Mouse (Mus musculus) neural tube, embryonic 13.5 days (tissue): ENCODE results near the gene Dpf3. TPM values are rescaled to one million over a fixed set of nuclear protein-coding genes. Genes with fewer than 3 reads are reported as not detected.

ENCODE experiments used
- ATAC-seq: fragments of 200-750 bp; cut with Nextera tagmentation; 2 replicates; pipeline ENCODE4 v1.8.0; 2017; ENCODE audit warnings: low read depth, mild to moderate bottlenecking, moderate TSS enrichment, moderate library complexity
- H3K27ac ChIP-seq: fragments of 300-500 bp; sonication (generic); replicated peaks from 2 replicates; pipeline ENCODE4 v1.5.1; 2015; ENCODE audit warnings: moderate library complexity, mild to moderate bottlenecking, inconsistent platforms
- H3K27me3 ChIP-seq: fragments of 300-500 bp; sonication (generic); 2 replicates; pipeline ENCODE4 v1.6.1; 2015; ENCODE audit warnings: mild to moderate bottlenecking, inconsistent platforms
- H3K36me3 ChIP-seq: fragments of 300-500 bp; sonication (generic); 2 replicates; pipeline ENCODE4 v1.6.1; 2015; ENCODE audit warnings: mild to moderate bottlenecking, inconsistent platforms
- H3K4me1 ChIP-seq: fragments of 300-500 bp; sonication (generic); replicated peaks from 2 replicates; pipeline ENCODE4 v1.6.1; 2015; ENCODE audit warnings: inconsistent platforms
- H3K4me2 ChIP-seq: fragments of 300-500 bp; sonication (generic); 2 replicates; pipeline ENCODE4 v1.6.1; 2015; ENCODE audit warnings: inconsistent platforms, mild to moderate bottlenecking, moderate library complexity
- H3K4me3 ChIP-seq: fragments of 300-500 bp; sonication (generic); 2 replicates; pipeline ENCODE4 v1.5.1; 2015; ENCODE audit warnings: mild to moderate bottlenecking, inconsistent platforms
- H3K9ac ChIP-seq: fragments of 300-500 bp; sonication (generic); 2 replicates; pipeline ENCODE4 v1.6.1; 2015; ENCODE audit warnings: moderate library complexity, mild to moderate bottlenecking, inconsistent platforms
- H3K9me3 ChIP-seq: fragments of 300-500 bp; sonication (generic); 2 replicates; pipeline ENCODE4 v1.6.1; 2016; ENCODE audit warnings: inconsistent platforms
- WGBS: fragments of 180-500 bp; shearing (Covaris S2); methylation state at CpG from one replicate; pipeline ENCODE4 v1.1.7; 2015; 5-methylcytosine and 5-hydroxymethylcytosine counted together
- polyA plus RNA-seq: library from polyadenylated mRNA; unstranded; fragments of >200 nt; fragmentation: Nextera tagmentation; extraction: Ambion mirVana; gene quantifications from 2 replicates; pipeline ENCODE4 v1.2.1, GENCODE M21; 2015

Dpf3 gene
- polyA plus RNA-seq, 1 experiment from 2014 or later = 21.7 TPM

DNA sequence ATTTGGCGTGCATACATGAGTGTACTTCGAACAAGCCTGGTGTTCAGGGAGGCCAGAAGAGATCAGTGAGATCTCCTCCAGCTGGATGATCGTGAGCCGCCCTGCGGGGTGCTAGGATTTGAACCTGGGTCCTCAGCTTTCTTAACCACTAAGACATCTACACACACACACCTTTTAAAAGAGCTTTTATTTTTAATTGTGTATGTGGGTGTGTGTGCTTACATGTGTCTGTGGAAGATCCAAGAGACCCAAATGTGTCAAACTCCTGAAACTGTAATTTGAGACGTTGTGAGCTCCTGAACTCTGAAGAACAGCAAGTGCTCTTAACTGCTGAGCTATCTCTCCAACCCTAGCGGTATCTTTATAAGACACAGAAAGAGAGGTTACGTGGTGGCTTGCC is 33.6 kb upstream of the Dpf3 start:
- no peak for ATAC-seq
- Histone ChIP-seq H3K4me1 (peaks cover 31% of the 10 kb centered on the region), H3K9me3 (no peaks in the 10 kb centered on the region), H3K4me3 (peak overlapping the region; percentile 52), H3K4me2 (peak overlapping the region; percentile 62), H3K27ac (no peak overlapping the region), H3K9ac (peak overlapping the region; percentile 70), H3K27me3 (no peaks in the 10 kb centered on the region), H3K36me3 (no peaks in the 10 kb centered on the region)
- 54% methylated on average over 8 of the region's 8 CpGs for WGBS

DNA sequence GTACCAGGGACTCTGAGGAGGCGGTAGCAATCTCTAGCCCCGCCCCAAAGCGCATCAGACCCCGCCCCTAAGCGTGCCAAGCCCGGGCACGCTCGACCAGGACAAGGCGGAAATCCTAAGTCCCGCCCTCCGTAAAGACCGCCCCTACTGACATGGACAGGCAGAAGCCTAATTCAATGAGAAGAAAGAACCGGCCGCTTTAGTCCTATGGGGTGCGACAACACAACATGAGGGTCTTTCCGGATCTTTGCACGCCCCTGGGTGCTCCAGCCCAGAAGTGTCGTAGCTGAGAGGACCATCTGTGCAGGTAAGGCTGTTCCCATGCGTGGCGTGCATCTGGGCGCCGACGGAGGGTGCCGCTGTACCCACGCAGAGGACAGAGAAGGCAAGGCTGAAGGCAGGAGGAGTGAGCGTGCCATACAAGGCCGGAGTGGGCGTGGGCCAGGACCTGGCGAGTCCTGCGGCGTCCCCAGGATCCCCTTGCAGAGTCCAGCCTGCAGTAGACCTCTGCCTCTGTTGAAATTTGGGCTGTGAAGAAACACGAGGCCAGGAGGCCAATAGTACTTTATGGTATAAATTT is 32.9 kb upstream of the Dpf3 start, which contains the start of gene Dcaf4:
Dcaf4 (plus strand) TSS at position 156 of the 580 bp plus-strand sequence.
- peak within 1 kb of the TSS; percentile 57 for H3K27ac ChIP-seq
- no peaks in the 10 kb centered on the region for H3K27me3 ChIP-seq
- H3K4me2 ChIP-seq = peak within 1 kb of the TSS; percentile 62
- no peaks in the 10 kb centered on the region for H3K9me3 ChIP-seq
- peak within 1 kb of the TSS; percentile 52 for H3K4me3 ChIP-seq
- ATAC-seq = peak; percentile 97
- H3K36me3 ChIP-seq = no peaks in the 10 kb centered on the region
- H3K4me1 ChIP-seq = peaks cover 31% of the 10 kb centered on the region
- under 1% methylated on average over 32 of the region's 32 CpGs for WGBS
- peak within 1 kb of the TSS; percentile 70 for H3K9ac ChIP-seq

- H3K4me1 ChIP-seq = peaks cover 32% of the 10 kb centered on the region
- no peaks in the 10 kb centered on the region for H3K36me3 ChIP-seq
- no peak for ATAC-seq
- no peak overlapping the region for H3K27ac ChIP-seq
- no peak overlapping the region for H3K9ac ChIP-seq
- no peak overlapping the region for H3K4me2 ChIP-seq
- H3K27me3 ChIP-seq = no peaks in the 10 kb centered on the region
- WGBS = 78% methylated on average over 3 of the region's 3 CpGs
- no peaks in the 10 kb centered on the region for H3K9me3 ChIP-seq
- no peak overlapping the region for H3K4me3 ChIP-seq
These were observed 30.1 kb upstream of the Dpf3 start for GRCm38 (mm10) chr12:83517580-83517979.

DNA sequence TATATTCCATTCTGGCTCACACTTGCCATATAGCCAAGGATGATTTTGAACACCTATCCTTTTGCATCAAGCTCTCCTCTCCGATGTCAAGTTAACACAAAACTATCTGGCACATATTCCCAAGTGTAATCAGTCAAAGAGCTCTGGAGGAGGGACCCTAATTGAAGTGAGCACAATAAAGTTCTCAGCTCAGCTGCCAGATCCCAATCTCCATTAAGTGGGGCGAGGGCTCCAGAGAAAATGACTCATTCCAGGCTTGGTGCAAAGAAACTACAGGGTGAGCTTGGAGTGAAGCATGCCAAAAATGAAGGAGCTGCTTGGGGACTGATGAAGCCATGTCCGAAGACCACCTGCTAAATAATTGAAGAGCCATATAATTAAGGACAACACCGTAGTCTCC is 26.7 kb upstream of the Dpf3 start:
- no peaks in the 10 kb centered on the region for H3K27me3 ChIP-seq
- H3K27ac ChIP-seq = no peak overlapping the region
- peaks cover 14% of the 10 kb centered on the region for H3K4me1 ChIP-seq
- no peak for ATAC-seq
- no peak overlapping the region for H3K4me2 ChIP-seq
- no peaks in the 10 kb centered on the region for H3K36me3 ChIP-seq
- 27% methylated on average over 4 of the region's 4 CpGs for WGBS
- H3K9ac ChIP-seq = no peak overlapping the region
- no peaks in the 10 kb centered on the region for H3K9me3 ChIP-seq
- H3K4me3 ChIP-seq = no peak overlapping the region

- H3K36me3 ChIP-seq = no peaks in the 10 kb centered on the region
- H3K4me2 ChIP-seq = no peak overlapping the region
- peak overlapping the region; percentile 70 for H3K27ac ChIP-seq
- ATAC-seq = peak; percentile 80
- H3K9ac ChIP-seq = no peak overlapping the region
- no peak overlapping the region for H3K4me3 ChIP-seq
- no peaks in the 10 kb centered on the region for H3K27me3 ChIP-seq
- H3K9me3 ChIP-seq = no peaks in the 10 kb centered on the region
- 30% methylated on average over 5 of the region's 5 CpGs for WGBS
- peaks cover 14% of the 10 kb centered on the region for H3K4me1 ChIP-seq
These were observed 25.7 kb upstream of the Dpf3 start for GRCm38 (mm10) chr12:83513185-83513584.

DNA sequence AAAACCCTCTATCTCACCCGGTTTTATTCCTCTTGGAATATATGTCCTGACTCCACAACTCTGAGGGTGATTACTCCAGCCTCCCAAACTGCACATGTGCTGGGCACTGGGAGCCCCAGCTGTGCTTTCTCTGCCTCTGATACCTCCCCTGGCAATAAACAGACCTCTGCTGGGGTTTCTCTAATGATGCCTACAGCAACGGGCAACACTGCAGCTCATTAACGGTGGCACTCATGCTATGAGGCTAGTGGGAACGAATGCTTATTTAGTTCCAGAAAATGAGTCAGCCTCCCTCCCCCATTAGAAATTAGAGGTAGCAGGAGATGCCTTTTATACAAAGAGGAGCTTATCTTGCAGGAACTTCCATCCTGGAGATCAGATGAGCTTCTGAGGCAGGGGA is 25.3 kb upstream of the Dpf3 start:
- Histone ChIP-seq H3K4me2 (no peak overlapping the region), H3K9ac (no peak overlapping the region), H3K36me3 (no peaks in the 10 kb centered on the region), H3K27me3 (no peaks in the 10 kb centered on the region), H3K4me1 (peaks cover 14% of the 10 kb centered on the region), H3K4me3 (no peak overlapping the region), H3K27ac (peak overlapping the region; percentile 70), H3K9me3 (no peaks in the 10 kb centered on the region)
- ATAC-seq = peak; percentile 75
- 9% methylated on average over 4 of the region's 4 CpGs for WGBS

GRCm38 (mm10) chr12:83510586-83510985 is 23.1 kb upstream of the Dpf3 start:
- ATAC-seq = no peak
- H3K9ac ChIP-seq = no peak overlapping the region
- WGBS = 77% methylated on average over 5 of the region's 5 CpGs

GRCm38 (mm10) chr12:83506543-83506942 is 19.0 kb upstream of the Dpf3 start:
- WGBS = 78% methylated on average over 10 of the region's 10 CpGs
- H3K4me2 ChIP-seq = no peak overlapping the region
- no peak overlapping the region for H3K9ac ChIP-seq
- H3K4me1 ChIP-seq = no peaks in the 10 kb centered on the region
- peaks cover 3% of the 10 kb centered on the region; the same call in 1 of the 2 replicates for H3K27me3 ChIP-seq
- no peak for ATAC-seq
- H3K4me3 ChIP-seq = no peak overlapping the region
- H3K27ac ChIP-seq = no peak overlapping the region
- no peaks in the 10 kb centered on the region for H3K36me3 ChIP-seq
- no peaks in the 10 kb centered on the region for H3K9me3 ChIP-seq

More at GRCm38 (mm10) chr12:83510586-83510985, 23.1 kb upstream of the Dpf3 start:
- Histone ChIP-seq H3K4me2 (no peak overlapping the region), H3K9me3 (no peaks in the 10 kb centered on the region), H3K4me1 (peaks cover 14% of the 10 kb centered on the region), H3K27ac (no peak overlapping the region), H3K4me3 (no peak overlapping the region), H3K27me3 (no peaks in the 10 kb centered on the region), H3K36me3 (no peaks in the 10 kb centered on the region)

GRCm38 (mm10) chr12:83502190-83502589 is 14.7 kb upstream of the Dpf3 start:
- ATAC-seq = no peak
- no peak overlapping the region for H3K27ac ChIP-seq
- peaks cover 5% of the 10 kb centered on the region; the same call in 1 of the 2 replicates for H3K27me3 ChIP-seq
- H3K9ac ChIP-seq = no peak overlapping the region
- no peaks in the 10 kb centered on the region for H3K36me3 ChIP-seq
- WGBS = 6% methylated on average over 9 of the region's 9 CpGs
- no peak overlapping the region for H3K4me3 ChIP-seq
- no peak overlapping the region for H3K4me2 ChIP-seq
- no peaks in the 10 kb centered on the region for H3K4me1 ChIP-seq
- no peaks in the 10 kb centered on the region for H3K9me3 ChIP-seq

- Histone ChIP-seq H3K4me3 (no peak overlapping the region), H3K27me3 (peaks cover 5% of the 10 kb centered on the region; the same call in 1 of the 2 replicates), H3K27ac (no peak overlapping the region), H3K9ac (no peak overlapping the region), H3K4me1 (no peaks in the 10 kb centered on the region), H3K36me3 (no peaks in the 10 kb centered on the region), H3K9me3 (no peaks in the 10 kb centered on the region), H3K4me2 (no peak overlapping the region)
- ATAC-seq = no peak
- WGBS = 77% methylated on average over 5 of the region's 5 CpGs
These were observed 11.7 kb upstream of the Dpf3 start for GRCm38 (mm10) chr12:83499256-83499655.

GRCm38 (mm10) chr12:83497959-83498358 is 10.4 kb upstream of the Dpf3 start:
- ATAC-seq = no peak
- no peak overlapping the region for H3K4me3 ChIP-seq
- H3K27me3 ChIP-seq = peaks cover 5% of the 10 kb centered on the region
- no peak overlapping the region for H3K9ac ChIP-seq
- WGBS = 81% methylated on average over 3 of the region's 3 CpGs
- H3K9me3 ChIP-seq = no peaks in the 10 kb centered on the region
- no peaks in the 10 kb centered on the region for H3K36me3 ChIP-seq
- no peaks in the 10 kb centered on the region for H3K4me1 ChIP-seq
- H3K4me2 ChIP-seq = no peak overlapping the region
- no peak overlapping the region for H3K27ac ChIP-seq

DNA sequence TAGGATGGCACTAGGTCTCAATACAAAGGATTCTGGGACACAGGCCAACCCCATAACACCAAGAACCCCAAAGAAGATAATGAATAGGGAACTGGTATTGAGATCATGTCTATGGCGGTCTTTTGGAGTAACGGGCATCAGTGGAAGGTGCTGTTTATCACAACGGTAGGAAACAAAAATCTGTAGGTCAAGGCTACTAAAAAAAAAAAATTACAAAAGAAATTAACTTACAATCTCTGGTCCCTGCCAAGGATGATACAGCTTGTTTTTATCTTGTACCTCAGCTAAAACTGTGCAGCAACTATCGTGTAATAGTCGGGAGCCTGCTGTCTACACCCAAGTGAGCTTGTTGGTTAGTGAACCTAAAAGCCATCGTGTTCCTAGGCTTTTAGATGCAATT is 9.2 kb upstream of the Dpf3 start:
- Histone ChIP-seq H3K36me3 (no peaks in the 10 kb centered on the region), H3K9me3 (no peaks in the 10 kb centered on the region), H3K4me2 (no peak overlapping the region), H3K27ac (no peak overlapping the region), H3K4me3 (no peak overlapping the region), H3K9ac (no peak overlapping the region), H3K4me1 (no peaks in the 10 kb centered on the region), H3K27me3 (peaks cover 4% of the 10 kb centered on the region)
- no peak for ATAC-seq
- WGBS = 82% methylated on average over 6 of the region's 6 CpGs

- Histone ChIP-seq H3K4me3 (no peak overlapping the region), H3K9me3 (0 out of 2 replicates have a peak, but pooled peaks cover 3% of the 10 kb centered on the region), H3K9ac (no peak overlapping the region), H3K4me2 (no peak overlapping the region), H3K4me1 (no peaks in the 10 kb centered on the region), H3K36me3 (no peaks in the 10 kb centered on the region), H3K27ac (no peak overlapping the region), H3K27me3 (peaks cover under 1% of the 10 kb centered on the region)
- 71% methylated on average over 4 of the region's 4 CpGs for WGBS
- ATAC-seq = no peak
These were observed 8.8 kb upstream of the Dpf3 start for GRCm38 (mm10) chr12:83496336-83496735.
